Mouse (Mus musculus) limb, embryonic 11.5 days (tissue): Measurements from ENCODE around the gene 1700012B07Rik. TPM values are rescaled to one million over a fixed set of nuclear protein-coding genes. Genes with fewer than 3 reads are reported as not detected.

Source experiments
- ATAC-seq: fragments of 200-750 bp; cut with Nextera tagmentation; 2 replicates; pipeline ENCODE4 v1.8.0; 2017; ENCODE audit warnings: low read depth; ENCODE audit not compliant: insufficient number of reproducible peaks, low FRiP score, low TSS enrichment
- DNase-seq: peaks from one replicate; pipeline ENCODE4 v3.0.0-alpha.2; 2015; ENCODE audit warnings: low spot score
- H3K27ac ChIP-seq: fragments of 300-500 bp; sonication (generic); replicated peaks from 2 replicates; pipeline ENCODE4 v1.5.1; 2014; ENCODE audit warnings: low read depth, mild to moderate bottlenecking, low read length
- H3K27me3 ChIP-seq: fragments of 300-500 bp; sonication (generic); 2 replicates; pipeline ENCODE4 v1.6.1; 2014; ENCODE audit warnings: mild to moderate bottlenecking, low read length, mixed read lengths; ENCODE audit not compliant: control insufficient read depth, insufficient read depth
- H3K36me3 ChIP-seq: fragments of 300-500 bp; sonication (generic); 2 replicates; pipeline ENCODE4 v1.6.1; 2014; ENCODE audit warnings: mild to moderate bottlenecking, low read length, moderate library complexity, mixed read lengths; ENCODE audit not compliant: control insufficient read depth, insufficient read depth
- H3K4me1 ChIP-seq: fragments of 300-500 bp; sonication (generic); 2 replicates; pipeline ENCODE4 v1.6.1; 2014; ENCODE audit warnings: low read length, mixed read lengths; ENCODE audit not compliant: control insufficient read depth, insufficient read depth
- H3K4me2 ChIP-seq: fragments of 300-500 bp; sonication (generic); 2 replicates; pipeline ENCODE4 v1.6.1; 2014; ENCODE audit warnings: low read depth, mild to moderate bottlenecking, moderate library complexity; ENCODE audit not compliant: severe bottlenecking
- H3K4me3 ChIP-seq: fragments of 300-500 bp; sonication (generic); 2 replicates; pipeline ENCODE4 v1.5.1; 2014; ENCODE audit warnings: low read depth, low read length
- H3K9ac ChIP-seq: fragments of 300-500 bp; sonication (generic); 2 replicates; pipeline ENCODE4 v1.6.1; 2014; ENCODE audit warnings: mild to moderate bottlenecking, low read length
- H3K9me3 ChIP-seq: fragments of 300-500 bp; sonication (generic); 2 replicates; pipeline ENCODE4 v1.6.1; 2016; ENCODE audit warnings: low read length; ENCODE audit not compliant: control insufficient read depth
- WGBS: fragments of 180-500 bp; shearing (Covaris S2); extraction: QIAGEN DNeasy Blood & Tissue Kit; methylation state at CpG from one replicate; pipeline ENCODE4 v1.1.7; 2014; 5-methylcytosine and 5-hydroxymethylcytosine counted together
- polyA plus RNA-seq: library from polyadenylated mRNA; unstranded; fragments of >200 nt; fragmentation: Nextera tagmentation; extraction: Ambion mirVana; gene quantifications from 2 replicates; pipeline ENCODE4 v1.2.1, GENCODE M21; 2014

Gene 1700012B07Rik
- polyA plus RNA-seq, 1 experiment from 2014 or later = not detected

GRCm38 (mm10) chr11:109859441-109859840 is 31.6 kb upstream of the 1700012B07Rik start:
- Histone ChIP-seq H3K4me2 (no peak overlapping the region), H3K36me3 (no peaks in the 10 kb centered on the region), H3K27me3 (no peaks in the 10 kb centered on the region), H3K27ac (no peak overlapping the region), H3K9ac (no peak overlapping the region), H3K9me3 (no peaks in the 10 kb centered on the region), H3K4me3 (no peak overlapping the region), H3K4me1 (0 out of 2 replicates have a peak, but pooled peaks cover 3% of the 10 kb centered on the region)
- DNase-seq (no peak), ATAC-seq (no peak)
- WGBS = 90% methylated on average over 4 of the region's 4 CpGs

- DNase-seq (no peak), ATAC-seq (no peak)
- Histone ChIP-seq H3K9me3 (no peaks in the 10 kb centered on the region), H3K36me3 (no peaks in the 10 kb centered on the region), H3K9ac (no peak overlapping the region), H3K4me1 (0 out of 2 replicates have a peak, but pooled peaks cover 7% of the 10 kb centered on the region), H3K4me3 (no peak overlapping the region), H3K27ac (no peak overlapping the region), H3K27me3 (no peaks in the 10 kb centered on the region), H3K4me2 (no peak overlapping the region)
- WGBS = 70% methylated on average over 10 of the region's 10 CpGs
These were observed 29.2 kb upstream of the 1700012B07Rik start for GRCm38 (mm10) chr11:109857086-109857485.

- DNase-seq = no peak
- H3K4me1 ChIP-seq = 0 out of 2 replicates have a peak, but pooled peaks cover 4% of the 10 kb centered on the region
- 89% methylated on average over 8 of the region's 8 CpGs for WGBS
- ATAC-seq = no peak
- H3K9ac ChIP-seq = no peak overlapping the region
- H3K36me3 ChIP-seq = no peaks in the 10 kb centered on the region
- no peaks in the 10 kb centered on the region for H3K27me3 ChIP-seq
- H3K4me2 ChIP-seq = no peak overlapping the region
- H3K9me3 ChIP-seq = no peaks in the 10 kb centered on the region
- no peak overlapping the region for H3K27ac ChIP-seq
- no peak overlapping the region for H3K4me3 ChIP-seq
These were observed 26.2 kb upstream of the 1700012B07Rik start for GRCm38 (mm10) chr11:109854056-109854455.

GRCm38 (mm10) chr11:109853228-109853966 is 25.6 kb upstream of the 1700012B07Rik start:
- 0 out of 2 replicates have a peak, but pooled peaks cover 4% of the 10 kb centered on the region for H3K4me1 ChIP-seq
- no peak overlapping the region for H3K4me2 ChIP-seq
- 65% methylated on average over 17 of the region's 17 CpGs for WGBS
- ATAC-seq = no peak
- H3K36me3 ChIP-seq = no peaks in the 10 kb centered on the region
- no peak overlapping the region for H3K27ac ChIP-seq
- no peaks in the 10 kb centered on the region for H3K27me3 ChIP-seq
- no peaks in the 10 kb centered on the region for H3K9me3 ChIP-seq
- no peak overlapping the region for H3K9ac ChIP-seq
- H3K4me3 ChIP-seq = no peak overlapping the region
- peak; percentile 45 for DNase-seq

GRCm38 (mm10) chr11:109851996-109852395 is 24.1 kb upstream of the 1700012B07Rik start:
- Histone ChIP-seq H3K4me3 (no peak overlapping the region), H3K27ac (no peak overlapping the region), H3K4me2 (no peak overlapping the region), H3K36me3 (no peaks in the 10 kb centered on the region), H3K9me3 (no peaks in the 10 kb centered on the region), H3K27me3 (no peaks in the 10 kb centered on the region), H3K4me1 (0 out of 2 replicates have a peak, but pooled peaks cover 4% of the 10 kb centered on the region), H3K9ac (no peak overlapping the region)
- ATAC-seq (no peak), DNase-seq (no peak)
- WGBS = 92% methylated on average over 4 of the region's 4 CpGs

GRCm38 (mm10) chr11:109846343-109846742 is 18.5 kb upstream of the 1700012B07Rik start:
- ATAC-seq (no peak), DNase-seq (no peak)
- no peaks in the 10 kb centered on the region for H3K9me3 ChIP-seq

GRCm38 (mm10) chr11:109845601-109846000 is 17.8 kb upstream of the 1700012B07Rik start:
- 47% methylated on average over 4 of the region's 4 CpGs for WGBS
- DNase-seq = peak; percentile 28

More at GRCm38 (mm10) chr11:109846343-109846742, 18.5 kb upstream of the 1700012B07Rik start:
- Histone ChIP-seq H3K36me3 (no peaks in the 10 kb centered on the region), H3K27ac (no peak overlapping the region), H3K27me3 (no peaks in the 10 kb centered on the region), H3K9ac (no peak overlapping the region), H3K4me2 (no peak overlapping the region), H3K4me1 (no peaks in the 10 kb centered on the region), H3K4me3 (no peak overlapping the region)
- 74% methylated on average over 7 of the region's 7 CpGs for WGBS

GRCm38 (mm10) chr11:109844466-109844865 is 16.6 kb upstream of the 1700012B07Rik start:
- no peak for ATAC-seq
- WGBS = 69% methylated on average over 5 of the region's 5 CpGs

More at GRCm38 (mm10) chr11:109845601-109846000, 17.8 kb upstream of the 1700012B07Rik start:
- Histone ChIP-seq H3K4me3 (no peak overlapping the region), H3K27ac (no peak overlapping the region), H3K36me3 (no peaks in the 10 kb centered on the region), H3K9ac (no peak overlapping the region), H3K4me2 (no peak overlapping the region), H3K4me1 (no peaks in the 10 kb centered on the region), H3K27me3 (no peaks in the 10 kb centered on the region), H3K9me3 (no peaks in the 10 kb centered on the region)
- ATAC-seq = no peak

More at GRCm38 (mm10) chr11:109844466-109844865, 16.6 kb upstream of the 1700012B07Rik start:
- H3K4me1 ChIP-seq = no peaks in the 10 kb centered on the region
- no peak overlapping the region for H3K9ac ChIP-seq
- no peaks in the 10 kb centered on the region for H3K9me3 ChIP-seq
- H3K4me3 ChIP-seq = no peak overlapping the region
- H3K27ac ChIP-seq = no peak overlapping the region
- H3K36me3 ChIP-seq = no peaks in the 10 kb centered on the region
- no peak overlapping the region for H3K4me2 ChIP-seq
- DNase-seq = no peak
- H3K27me3 ChIP-seq = no peaks in the 10 kb centered on the region
